Mouse (Mus musculus) liver, adult 2 months (tissue): ENCODE data around the gene Nudcd3.

ENCODE experiments used
- CTCF ChIP-seq: fragments of 200-500 bp; IDR thresholded peaks from 2 replicates; pipeline ENCODE4 v1.5.1; 2011; ENCODE audit warnings: low read depth, low read length, control low read depth
- POLR2A ChIP-seq: fragments of 200-500 bp; IDR thresholded peaks from 2 replicates; pipeline ENCODE4 v1.6.1; 2011; ENCODE audit warnings: low read length, control low read depth; ENCODE audit not compliant: insufficient read depth; ENCODE audit errors: extremely low read depth

GRCm38 (mm10) chr11:6196780-6197179 is 3.4 kb downstream of the Nudcd3 start:
- no peak for TF ChIP-seq CTCF
- no peak for TF ChIP-seq POLR2A
